Mouse (Mus musculus) neural tube, embryonic 13.5 days (tissue): ENCODE results near the gene Tent5b. TPM values are rescaled to one million over a fixed set of nuclear protein-coding genes. Genes with fewer than 3 reads are reported as not detected.
A peak's percentile ranks its signal among the peaks of the same experiment; 100 is the strongest.
"Not testable (repeated sequence)": the region's sequence is repeated elsewhere in the genome, so short reads cannot be mapped to it uniquely, and the experiment has no call there.

Experiments used
- ATAC-seq: fragments of 200-750 bp; cut with Nextera tagmentation; 2 replicates; pipeline ENCODE4 v1.8.0; 2017; ENCODE audit warnings: low read depth, mild to moderate bottlenecking, moderate TSS enrichment, moderate library complexity
- H3K27ac ChIP-seq: fragments of 300-500 bp; sonication (generic); replicated peaks from 2 replicates; pipeline ENCODE4 v1.5.1; 2015; ENCODE audit warnings: moderate library complexity, mild to moderate bottlenecking, inconsistent platforms
- H3K27me3 ChIP-seq: fragments of 300-500 bp; sonication (generic); 2 replicates; pipeline ENCODE4 v1.6.1; 2015; ENCODE audit warnings: mild to moderate bottlenecking, inconsistent platforms
- H3K36me3 ChIP-seq: fragments of 300-500 bp; sonication (generic); 2 replicates; pipeline ENCODE4 v1.6.1; 2015; ENCODE audit warnings: mild to moderate bottlenecking, inconsistent platforms
- H3K4me1 ChIP-seq: fragments of 300-500 bp; sonication (generic); replicated peaks from 2 replicates; pipeline ENCODE4 v1.6.1; 2015; ENCODE audit warnings: inconsistent platforms
- H3K4me2 ChIP-seq: fragments of 300-500 bp; sonication (generic); 2 replicates; pipeline ENCODE4 v1.6.1; 2015; ENCODE audit warnings: inconsistent platforms, mild to moderate bottlenecking, moderate library complexity
- H3K4me3 ChIP-seq: fragments of 300-500 bp; sonication (generic); 2 replicates; pipeline ENCODE4 v1.5.1; 2015; ENCODE audit warnings: mild to moderate bottlenecking, inconsistent platforms
- H3K9ac ChIP-seq: fragments of 300-500 bp; sonication (generic); 2 replicates; pipeline ENCODE4 v1.6.1; 2015; ENCODE audit warnings: moderate library complexity, mild to moderate bottlenecking, inconsistent platforms
- H3K9me3 ChIP-seq: fragments of 300-500 bp; sonication (generic); 2 replicates; pipeline ENCODE4 v1.6.1; 2016; ENCODE audit warnings: inconsistent platforms
- WGBS: fragments of 180-500 bp; shearing (Covaris S2); methylation state at CpG from one replicate; pipeline ENCODE4 v1.1.7; 2015; 5-methylcytosine and 5-hydroxymethylcytosine counted together
- polyA plus RNA-seq: library from polyadenylated mRNA; unstranded; fragments of >200 nt; fragmentation: Nextera tagmentation; extraction: Ambion mirVana; gene quantifications from 2 replicates; pipeline ENCODE4 v1.2.1, GENCODE M21; 2015

The Tent5b gene
- polyA plus RNA-seq, 1 experiment from 2014 or later = 0.14 TPM

DNA sequence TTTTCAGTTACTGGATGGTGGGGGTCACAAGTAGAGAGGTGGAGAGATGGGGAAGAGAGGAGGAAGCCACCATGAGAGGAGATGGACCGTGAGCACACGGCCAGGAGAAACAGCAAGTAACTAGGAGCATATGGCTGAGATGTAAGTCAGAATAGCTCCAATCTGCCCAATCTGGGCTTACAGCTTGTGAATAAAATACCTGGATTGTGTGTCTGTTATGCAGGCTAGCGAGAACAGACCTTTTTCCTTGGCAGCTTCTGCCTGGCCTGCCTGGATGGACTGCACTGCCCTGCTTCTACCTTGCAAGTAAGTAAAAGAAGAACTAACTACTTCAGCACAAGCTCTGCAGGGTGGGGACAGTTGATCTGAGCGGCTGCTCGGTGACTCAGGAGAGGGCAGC is 31.1 kb downstream of the Tent5b start:
- Histone ChIP-seq H3K9ac (no peak overlapping the region), H3K36me3 (no peaks in the 10 kb centered on the region), H3K27me3 (peaks cover 25% of the 10 kb centered on the region), H3K4me1 (no peaks in the 10 kb centered on the region), H3K4me2 (no peak overlapping the region), H3K4me3 (no peak overlapping the region), H3K9me3 (no peaks in the 10 kb centered on the region), H3K27ac (no peak overlapping the region)
- ATAC-seq = no peak
- WGBS = 80% methylated on average over 5 of the region's 5 CpGs

DNA sequence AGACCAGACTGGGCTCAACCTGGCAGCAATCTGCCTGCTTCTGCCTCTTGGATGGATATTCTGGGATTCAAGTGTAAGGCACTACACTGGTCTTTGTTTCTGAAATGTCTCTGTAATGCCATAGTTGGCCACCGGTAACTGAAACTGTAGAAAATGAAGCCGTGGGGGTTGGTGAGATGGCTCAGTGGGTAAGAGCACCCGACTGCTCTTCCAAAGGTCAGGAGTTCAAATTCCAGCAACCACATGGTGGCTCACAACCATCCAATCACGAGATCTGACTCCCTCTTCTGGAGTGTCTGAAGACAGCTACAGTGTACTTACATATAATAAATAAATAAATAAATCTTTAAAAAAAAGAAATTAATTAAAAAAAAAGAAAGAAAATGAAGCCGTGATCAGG is 32.6 kb downstream of the Tent5b start:
- 48% methylated on average over 5 of the region's 5 CpGs for WGBS
- H3K9me3 ChIP-seq, H3K27ac ChIP-seq, ATAC-seq, H3K4me3 ChIP-seq, H3K4me2 ChIP-seq, H3K9ac ChIP-seq, H3K36me3 ChIP-seq, H3K4me1 ChIP-seq: not testable (repeated sequence)
- peaks cover 25% of the 10 kb centered on the region for H3K27me3 ChIP-seq

DNA sequence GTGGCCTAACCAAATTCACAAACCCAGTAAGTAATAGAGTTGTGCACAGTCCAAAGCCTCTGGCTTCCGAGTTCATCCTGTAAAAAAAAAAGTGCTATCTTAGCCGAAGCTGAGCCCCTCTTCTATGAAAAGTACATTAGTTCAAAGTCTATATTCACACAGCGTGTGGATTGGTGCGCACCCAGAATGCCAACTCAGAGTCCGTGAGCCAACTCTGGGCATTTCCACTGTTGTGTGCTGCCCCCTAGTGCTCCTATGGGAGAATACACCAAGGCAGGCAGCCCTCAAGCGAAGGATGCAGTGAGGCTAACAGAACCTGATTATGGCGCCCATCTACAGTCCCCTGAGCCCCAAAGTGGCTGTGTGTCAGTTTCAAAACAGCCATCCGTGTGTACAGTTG is 33.0 kb downstream of the Tent5b start:
- no peak overlapping the region for H3K27ac ChIP-seq
- peak; percentile 56 for ATAC-seq
- no peak overlapping the region for H3K4me3 ChIP-seq
- H3K9ac ChIP-seq = no peak overlapping the region
- H3K27me3 ChIP-seq = peaks cover 28% of the 10 kb centered on the region
- no peaks in the 10 kb centered on the region for H3K36me3 ChIP-seq
- H3K4me1 ChIP-seq = no peaks in the 10 kb centered on the region
- H3K4me2 ChIP-seq = no peak overlapping the region
- no peaks in the 10 kb centered on the region for H3K9me3 ChIP-seq
- 8% methylated on average over 8 of the region's 8 CpGs for WGBS

DNA sequence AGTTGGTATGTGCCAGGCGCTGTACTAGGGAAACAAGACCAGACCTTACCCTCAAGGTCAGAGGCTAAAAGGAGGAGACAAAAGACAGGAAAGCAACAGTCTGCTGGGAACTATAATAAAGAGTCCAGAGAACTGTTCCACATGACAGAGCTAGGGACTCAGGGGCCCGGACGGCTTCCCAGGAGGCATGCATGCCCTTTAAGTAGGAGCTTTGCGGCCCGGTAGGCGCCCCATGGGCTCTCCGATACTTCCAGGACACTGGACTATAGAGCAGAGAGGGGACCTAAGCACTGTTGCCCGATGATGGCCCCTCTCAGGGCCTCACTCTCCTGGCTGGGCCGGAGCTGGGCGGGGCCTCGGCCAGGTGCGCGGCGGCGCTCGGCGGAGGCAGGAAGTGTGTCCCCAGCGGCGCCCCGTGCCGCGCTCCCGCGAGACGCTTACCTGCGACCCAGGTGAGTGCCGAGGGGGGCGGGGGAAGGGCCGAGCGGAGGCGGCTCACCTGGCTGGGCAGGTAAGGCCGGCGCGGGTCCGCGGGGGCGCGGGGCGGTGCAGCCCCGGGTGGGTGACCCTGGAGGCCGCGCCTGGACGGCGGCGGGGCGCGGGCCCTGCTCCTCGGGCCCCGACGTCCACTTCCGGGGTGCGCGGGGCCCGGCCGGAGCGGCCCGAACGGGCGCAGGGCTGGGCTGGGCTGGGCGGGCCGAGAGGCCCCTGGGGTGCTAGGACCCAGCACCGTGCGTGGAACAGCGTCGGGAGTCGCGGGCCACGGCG is 38.9 kb downstream of the Tent5b start, which contains the start of gene Kdf1:
Gene Kdf1, plus strand, starts transcription at position 363 of the 768 bp plus-strand sequence.
- peak within 1 kb of the TSS; percentile 30 for H3K4me3 ChIP-seq
- 5% methylated on average over 53 of the region's 69 CpGs for WGBS
- peaks cover 9% of the 10 kb centered on the region for H3K4me1 ChIP-seq
- no peaks in the 10 kb centered on the region for H3K36me3 ChIP-seq
- H3K27ac ChIP-seq = no peak within 1 kb of the TSS
- H3K9ac ChIP-seq = no peak within 1 kb of the TSS; the same call in 1 of the 2 replicates
- H3K9me3 ChIP-seq = no peaks in the 10 kb centered on the region
- H3K27me3 ChIP-seq = peaks cover 65% of the 10 kb centered on the region
- peak within 1 kb of the TSS; percentile 47 for H3K4me2 ChIP-seq
- no peak for ATAC-seq

DNA sequence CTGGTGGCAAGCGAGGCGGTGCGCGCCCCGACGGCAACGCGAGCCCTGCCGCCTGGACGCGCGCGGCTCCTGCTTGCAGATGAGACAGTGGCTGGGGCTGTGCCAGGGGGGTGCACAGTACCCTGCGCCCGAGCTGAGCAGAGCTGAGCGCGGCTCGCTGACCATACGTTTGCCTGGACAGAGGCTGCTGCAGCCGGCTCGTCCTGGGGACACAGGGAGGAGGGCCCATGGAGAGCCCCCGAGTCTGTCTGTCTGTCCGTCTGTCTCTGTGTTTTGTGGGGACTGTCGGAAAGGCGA is 39.4 kb downstream of the Tent5b start:
- Histone ChIP-seq H3K27ac (no peak overlapping the region), H3K4me3 (peak overlapping the region; percentile 30), H3K4me2 (peak overlapping the region; percentile 47), H3K27me3 (peaks cover 65% of the 10 kb centered on the region), H3K9ac (no peak overlapping the region; the same call in 1 of the 2 replicates), H3K36me3 (no peaks in the 10 kb centered on the region), H3K9me3 (no peaks in the 10 kb centered on the region), H3K4me1 (peaks cover 9% of the 10 kb centered on the region)
- no peak for ATAC-seq
- WGBS = 4% methylated on average over 25 of the region's 25 CpGs

DNA sequence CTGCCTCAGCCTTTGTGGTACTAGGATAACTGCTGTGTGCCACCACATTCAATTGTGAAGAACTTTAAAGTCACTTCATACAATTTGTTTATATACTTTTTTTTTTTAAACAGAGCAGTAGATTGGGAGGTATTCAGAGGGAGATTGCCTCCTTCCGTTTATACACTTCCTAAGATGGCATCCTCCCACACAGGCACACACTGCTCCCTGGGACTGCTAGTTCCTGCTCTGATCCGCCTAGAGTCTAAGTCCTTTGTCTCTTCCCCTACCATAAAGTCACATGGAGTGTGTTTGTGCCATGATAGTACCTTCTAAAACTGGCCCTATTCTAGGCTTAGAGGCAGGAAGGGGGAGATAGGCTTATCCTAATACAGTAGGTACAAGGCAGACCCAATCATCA is 41.6 kb downstream of the Tent5b start:
- 61% methylated on average over 2 of the region's 2 CpGs for WGBS
- ATAC-seq = no peak

DNA sequence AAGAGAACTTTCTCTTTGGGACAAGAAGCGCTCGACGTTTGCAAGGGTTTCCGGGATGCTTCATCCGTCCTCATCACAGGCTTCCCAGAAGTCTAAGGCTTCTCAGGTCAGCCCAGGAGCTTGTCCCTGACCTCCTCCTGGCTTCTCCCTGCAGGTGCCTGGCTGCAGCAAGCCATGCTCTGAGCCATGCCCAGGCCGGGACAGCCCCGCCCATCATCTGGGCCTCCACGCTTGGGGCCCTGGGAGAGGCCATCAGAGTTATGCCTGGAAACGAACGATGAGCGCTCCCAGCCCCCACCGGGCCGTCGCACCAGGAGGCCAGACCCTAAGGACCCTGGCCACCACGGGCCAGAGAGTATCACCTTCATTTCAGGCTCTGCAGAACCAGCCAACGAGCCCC is 47.9 kb downstream of the Tent5b start:
- no peaks in the 10 kb centered on the region for H3K27me3 ChIP-seq
- no peak overlapping the region for H3K4me2 ChIP-seq
- no peaks in the 10 kb centered on the region for H3K9me3 ChIP-seq
- WGBS = 74% methylated on average over 14 of the region's 16 CpGs
- H3K27ac ChIP-seq = no peak overlapping the region
- no peak overlapping the region for H3K4me3 ChIP-seq
- H3K36me3 ChIP-seq = peaks cover 47% of the 10 kb centered on the region
- no peak for ATAC-seq
- H3K4me1 ChIP-seq = no peaks in the 10 kb centered on the region
- H3K9ac ChIP-seq = no peak overlapping the region

More for the DNA sequence above, 41.6 kb downstream of the Tent5b start:
- no peak overlapping the region for H3K9ac ChIP-seq
- H3K27me3 ChIP-seq = peaks cover 57% of the 10 kb centered on the region
- H3K27ac ChIP-seq = no peak overlapping the region
- H3K36me3 ChIP-seq = no peaks in the 10 kb centered on the region
- no peaks in the 10 kb centered on the region for H3K9me3 ChIP-seq
- H3K4me1 ChIP-seq = peaks cover 9% of the 10 kb centered on the region
- no peak overlapping the region for H3K4me3 ChIP-seq
- no peak overlapping the region for H3K4me2 ChIP-seq

DNA sequence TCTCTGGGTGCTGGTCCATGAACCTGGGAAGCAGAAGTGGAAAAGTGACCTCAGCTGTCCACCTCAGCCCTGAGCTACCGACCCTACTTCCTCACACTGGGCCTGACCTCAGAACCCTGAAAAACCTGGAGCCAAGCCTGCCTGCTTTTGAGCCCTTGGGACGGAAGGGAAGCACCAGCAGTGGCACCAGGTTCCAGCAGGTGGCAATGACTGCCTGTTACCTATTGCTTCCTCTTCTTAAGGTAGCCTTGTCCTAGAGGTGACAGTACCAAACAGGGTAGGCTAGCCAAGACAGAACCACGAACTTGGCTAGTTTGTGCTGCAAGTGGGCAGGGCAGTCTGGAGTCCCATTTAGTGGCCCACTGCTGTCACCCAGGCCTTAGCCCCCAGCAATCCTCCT is 52.8 kb downstream of the Tent5b start:
- H3K9me3 ChIP-seq = no peaks in the 10 kb centered on the region
- peaks cover 94% of the 10 kb centered on the region for H3K36me3 ChIP-seq
- no peak overlapping the region for H3K4me2 ChIP-seq
- H3K9ac ChIP-seq = no peak overlapping the region
- 89% methylated on average over 3 of the region's 3 CpGs for WGBS
- H3K4me3 ChIP-seq = no peak overlapping the region
- no peak for ATAC-seq
- no peaks in the 10 kb centered on the region for H3K27me3 ChIP-seq
- H3K27ac ChIP-seq = no peak overlapping the region
- no peaks in the 10 kb centered on the region for H3K4me1 ChIP-seq

DNA sequence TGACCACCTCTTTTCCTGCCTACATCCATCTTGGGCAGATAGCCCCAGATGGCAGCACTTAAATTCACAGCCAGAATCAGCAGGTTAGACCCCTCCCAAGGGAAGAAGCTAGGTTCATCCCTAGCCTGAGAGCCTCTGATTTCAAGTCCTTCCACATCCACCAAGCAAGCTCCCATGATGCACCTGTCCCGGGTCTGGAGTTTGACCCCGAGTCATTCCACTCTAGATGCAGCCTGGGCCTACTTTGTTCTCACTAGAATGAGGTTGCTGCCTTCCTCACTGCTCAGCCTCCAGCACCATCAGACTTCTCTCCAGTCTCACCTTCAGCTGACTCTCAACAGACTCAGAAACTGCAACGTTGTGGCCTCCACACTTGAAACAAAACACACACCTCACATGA is 56.1 kb downstream of the Tent5b start:
- Histone ChIP-seq H3K4me3 (no peak overlapping the region), H3K27me3 (no peaks in the 10 kb centered on the region), H3K27ac (no peak overlapping the region), H3K9ac (no peak overlapping the region), H3K9me3 (no peaks in the 10 kb centered on the region), H3K4me1 (no peaks in the 10 kb centered on the region), H3K36me3 (peaks cover 96% of the 10 kb centered on the region), H3K4me2 (no peak overlapping the region)
- 85% methylated on average over 3 of the region's 3 CpGs for WGBS
- ATAC-seq = no peak

DNA sequence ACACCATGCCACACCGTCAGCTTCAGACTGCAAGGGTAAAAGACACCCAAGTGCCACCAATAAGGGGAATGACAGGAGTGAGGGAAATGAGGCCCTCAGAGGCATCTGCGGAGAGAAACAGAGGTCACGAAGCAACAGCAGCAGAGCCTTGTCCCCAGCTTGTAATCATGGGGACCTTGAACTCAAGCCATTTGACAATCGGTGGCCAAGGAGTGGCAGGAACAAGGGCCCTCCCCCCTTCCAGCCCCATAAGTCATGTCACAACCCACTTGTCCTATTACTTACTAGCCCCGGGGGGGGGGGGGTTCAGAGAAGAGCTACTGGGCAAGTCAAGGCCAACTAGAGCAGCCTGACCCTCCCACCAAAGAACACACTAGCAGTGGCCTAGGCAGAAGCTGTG is 56.7 kb downstream of the Tent5b start:
- Histone ChIP-seq H3K4me1 (no peaks in the 10 kb centered on the region), H3K27ac (no peak overlapping the region), H3K36me3 (peaks cover 96% of the 10 kb centered on the region), H3K27me3 (no peaks in the 10 kb centered on the region), H3K4me3 (no peak overlapping the region), H3K9ac (no peak overlapping the region), H3K4me2 (no peak overlapping the region), H3K9me3 (no peaks in the 10 kb centered on the region)
- WGBS = 90% methylated on average over 5 of the region's 5 CpGs
- ATAC-seq = no peak

Other genes with a start within 250 kb of the Tent5b start
- gene Map3k6, start 239.3 kb upstream of the Tent5b start, polyA plus RNA-seq = 1.9 and 2.7 TPM in 2 replicates
- gene Sytl1, start 217.0 kb upstream of the Tent5b start, polyA plus RNA-seq = 0.25 and 0.28 TPM in 2 replicates
- gene Tmem222, start 202.3 kb upstream of the Tent5b start, polyA plus RNA-seq = 98.0 and 104 TPM in 2 replicates
- gene Wdtc1, start 126.7 kb upstream of the Tent5b start, polyA plus RNA-seq = 21.9 and 24.3 TPM in 2 replicates
- gene Slc9a1, start 110.4 kb upstream of the Tent5b start, polyA plus RNA-seq = 7.0 and 7.1 TPM in 2 replicates
- 5.0 and 6.7 TPM in 2 replicates for gene Trnp1, start 18.4 kb downstream of the Tent5b start, polyA plus RNA-seq
- gene Kdf1, start 38.8 kb downstream of the Tent5b start, polyA plus RNA-seq = 0.15 and 0.39 TPM in 2 replicates
- gene Nudc, start 65.9 kb downstream of the Tent5b start, polyA plus RNA-seq = 244 and 267 TPM in 2 replicates
- not detected in 2 replicates for gene Nr0b2, start 73.2 kb downstream of the Tent5b start, polyA plus RNA-seq
- 7.0 and 7.8 TPM in 2 replicates for gene Gpatch3, start 94.6 kb downstream of the Tent5b start, polyA plus RNA-seq
- 17.7 TPM in 2 replicates for gene Gpn2, start 104.2 kb downstream of the Tent5b start, polyA plus RNA-seq
- gene Sfn, start 122.0 kb downstream of the Tent5b start, polyA plus RNA-seq = 1.0 and 3.3 TPM in 2 replicates
- gene Zdhhc18, start 170.0 kb downstream of the Tent5b start, polyA plus RNA-seq = 2.8 and 4.3 TPM in 2 replicates
- 12.3 and 14.2 TPM in 2 replicates for gene Pigv, start 192.5 kb downstream of the Tent5b start, polyA plus RNA-seq